Mouse (Mus musculus) heart, embryonic 11.5 days (tissue): ENCODE data around the gene Anapc2. TPM values are rescaled to one million over a fixed set of nuclear protein-coding genes. Genes with fewer than 3 reads are reported as not detected.

Experiments
- ATAC-seq: fragments of 200-750 bp; cut with Nextera tagmentation; replicated peaks from 2 replicates; pipeline ENCODE4 v1.8.0; 2017; ENCODE audit warnings: moderate library complexity; ENCODE audit not compliant: insufficient number of reproducible peaks, low FRiP score, low TSS enrichment
- H3K27ac ChIP-seq: fragments of 300-500 bp; sonication (generic); 2 replicates; pipeline ENCODE4 v1.5.1; 2014; ENCODE audit warnings: mild to moderate bottlenecking, low read depth, low read length
- H3K27me3 ChIP-seq: fragments of 300-500 bp; sonication (generic); 2 replicates; pipeline ENCODE4 v1.6.1; 2014; ENCODE audit warnings: mild to moderate bottlenecking, low read length, mixed read lengths; ENCODE audit not compliant: control insufficient read depth, insufficient read depth
- H3K36me3 ChIP-seq: fragments of 300-500 bp; sonication (generic); 2 replicates; pipeline ENCODE4 v1.6.1; 2014; ENCODE audit warnings: mild to moderate bottlenecking, low read length, moderate library complexity, mixed read lengths; ENCODE audit not compliant: control insufficient read depth, insufficient read depth
- H3K4me1 ChIP-seq: fragments of 300-500 bp; sonication (generic); 2 replicates; pipeline ENCODE4 v1.6.1; 2014; ENCODE audit warnings: low read length; ENCODE audit not compliant: control insufficient read depth, insufficient read depth
- H3K4me2 ChIP-seq: fragments of 300-500 bp; sonication (generic); 2 replicates; pipeline ENCODE4 v1.6.1; 2014; ENCODE audit warnings: mild to moderate bottlenecking, moderate library complexity
- H3K4me3 ChIP-seq: fragments of 300-500 bp; sonication (generic); 2 replicates; pipeline ENCODE4 v1.5.1; 2014; ENCODE audit warnings: low read depth, low read length
- H3K9ac ChIP-seq: fragments of 300-500 bp; sonication (generic); 2 replicates; pipeline ENCODE4 v1.6.1; 2014; ENCODE audit warnings: mild to moderate bottlenecking, low read depth, low read length, moderate library complexity
- H3K9me3 ChIP-seq: fragments of 300-500 bp; sonication (generic); replicated peaks from 2 replicates; pipeline ENCODE4 v1.6.1; 2016; ENCODE audit warnings: low read length; ENCODE audit not compliant: control insufficient read depth
- WGBS: fragments of 180-500 bp; shearing (Covaris S2); extraction: QIAGEN DNeasy Blood & Tissue Kit; methylation state at CpG from one replicate; pipeline ENCODE4 v1.1.7; 2014; ENCODE audit not compliant: insufficient replicate concordance; 5-methylcytosine and 5-hydroxymethylcytosine counted together
- polyA plus RNA-seq: library from polyadenylated mRNA; unstranded; fragments of >200 nt; fragmentation: Nextera tagmentation; extraction: Ambion mirVana; gene quantifications from 2 replicates; pipeline ENCODE4 v1.2.1, GENCODE M21; 2014

Anapc2 gene
- polyA plus RNA-seq, 1 experiment from 2014 or later: 73.0 TPM

GRCm38 (mm10) chr2:25287927-25288649 is 15.8 kb downstream of the Anapc2 start, which contains the start of gene Tmem210:
Gene Tmem210, plus strand, starts transcription at chr2:25288145.
- WGBS: 76% methylated on average over 6 of the region's 6 CpGs
- no peak within 1 kb of the TSS for H3K27ac ChIP-seq
- no peak within 1 kb of the TSS for H3K9ac ChIP-seq
- H3K4me2 ChIP-seq: no peak within 1 kb of the TSS
- no peaks in the 10 kb centered on the region for H3K9me3 ChIP-seq
- no peak for ATAC-seq
- H3K27me3 ChIP-seq: peaks cover 54% of the 10 kb centered on the region
- H3K4me1 ChIP-seq: peaks cover 16% of the 10 kb centered on the region; the same call in 1 of the 2 replicates
- H3K4me3 ChIP-seq: no peak within 1 kb of the TSS
- H3K36me3 ChIP-seq: peaks cover 10% of the 10 kb centered on the region; the same call in 1 of the 2 replicates

GRCm38 (mm10) chr2:25288734-25289345 is 16.6 kb downstream of the Anapc2 start:
- H3K4me3 ChIP-seq: no peak overlapping the region
- WGBS: 77% methylated on average over 7 of the region's 7 CpGs
- no peak overlapping the region for H3K9ac ChIP-seq
- no peak for ATAC-seq
- peaks cover 10% of the 10 kb centered on the region; the same call in 1 of the 2 replicates for H3K36me3 ChIP-seq
- no peak overlapping the region for H3K4me2 ChIP-seq
- H3K4me1 ChIP-seq: peaks cover 16% of the 10 kb centered on the region; the same call in 1 of the 2 replicates
- no peaks in the 10 kb centered on the region for H3K9me3 ChIP-seq
- H3K27ac ChIP-seq: no peak overlapping the region
- peaks cover 62% of the 10 kb centered on the region for H3K27me3 ChIP-seq

GRCm38 (mm10) chr2:25289651-25290050 is 17.4 kb downstream of the Anapc2 start, which contains the start of gene Lrrc26:
Gene Lrrc26, plus strand, starts transcription at chr2:25289915.
- H3K9me3 ChIP-seq: no peaks in the 10 kb centered on the region
- peak within 1 kb of the TSS; percentile 44 for H3K4me2 ChIP-seq
- peaks cover 70% of the 10 kb centered on the region for H3K27me3 ChIP-seq
- no peak within 1 kb of the TSS for H3K9ac ChIP-seq
- peaks cover 6% of the 10 kb centered on the region; the same call in 1 of the 2 replicates for H3K36me3 ChIP-seq
- ATAC-seq: no peak
- H3K4me1 ChIP-seq: peaks cover 16% of the 10 kb centered on the region; the same call in 1 of the 2 replicates
- WGBS: 12% methylated on average over 11 of the region's 11 CpGs
- H3K4me3 ChIP-seq: peak within 1 kb of the TSS; percentile 16
- H3K27ac ChIP-seq: no peak within 1 kb of the TSS

GRCm38 (mm10) chr2:25290101-25290815 is 18.0 kb downstream of the Anapc2 start:
- no peak overlapping the region for H3K9ac ChIP-seq
- peak overlapping the region; percentile 44 for H3K4me2 ChIP-seq
- 0 out of 2 replicates have a peak, but pooled peaks cover under 1% of the 10 kb centered on the region for H3K36me3 ChIP-seq
- peaks cover 76% of the 10 kb centered on the region for H3K27me3 ChIP-seq
- WGBS: 2% methylated on average over 54 of the region's 54 CpGs
- no peak overlapping the region for H3K27ac ChIP-seq
- peaks cover 16% of the 10 kb centered on the region; the same call in 1 of the 2 replicates for H3K4me1 ChIP-seq
- no peaks in the 10 kb centered on the region for H3K9me3 ChIP-seq
- H3K4me3 ChIP-seq: peak overlapping the region; percentile 16
- no peak for ATAC-seq

- Histone ChIP-seq H3K9me3 (no peaks in the 10 kb centered on the region), H3K36me3 (no peaks in the 10 kb centered on the region), H3K27me3 (peaks cover 81% of the 10 kb centered on the region), H3K4me1 (peaks cover 16% of the 10 kb centered on the region; the same call in 1 of the 2 replicates), H3K27ac (no peak overlapping the region), H3K4me2 (peak overlapping the region; percentile 44), H3K4me3 (peak overlapping the region; percentile 16), H3K9ac (no peak overlapping the region)
- WGBS: under 1% methylated on average over 18 of the region's 18 CpGs
- ATAC-seq: no peak
Observed at GRCm38 (mm10) chr2:25290816-25291130, 18.5 kb downstream of the Anapc2 start.

GRCm38 (mm10) chr2:25291184-25292053 is 19.1 kb downstream of the Anapc2 start:
- no peaks in the 10 kb centered on the region for H3K36me3 ChIP-seq
- peak overlapping the region; percentile 58 for H3K4me2 ChIP-seq
- 0 out of 2 replicates have a peak, but pooled peaks have one; percentile 7 for ATAC-seq
- peaks cover 88% of the 10 kb centered on the region for H3K27me3 ChIP-seq
- H3K4me3 ChIP-seq: peak overlapping the region; percentile 31
- no peak overlapping the region for H3K9ac ChIP-seq
- no peak overlapping the region for H3K27ac ChIP-seq
- WGBS: 11% methylated on average over 31 of the region's 32 CpGs
- H3K4me1 ChIP-seq: peaks cover 16% of the 10 kb centered on the region; the same call in 1 of the 2 replicates
- no peaks in the 10 kb centered on the region for H3K9me3 ChIP-seq

- Histone ChIP-seq H3K9ac (0 out of 2 replicates have a peak overlapping the region, but pooled peaks have one; percentile 22), H3K27me3 (peaks cover 94% of the 10 kb centered on the region), H3K9me3 (no peaks in the 10 kb centered on the region), H3K4me3 (peak overlapping the region; percentile 31), H3K4me1 (peaks cover 13% of the 10 kb centered on the region; the same call in 1 of the 2 replicates), H3K27ac (no peak overlapping the region), H3K4me2 (peak overlapping the region; percentile 58), H3K36me3 (no peaks in the 10 kb centered on the region)
- 0 out of 2 replicates have a peak, but pooled peaks have one; percentile 8 for ATAC-seq
- WGBS: 6% methylated on average over 38 of the region's 43 CpGs
Observed at GRCm38 (mm10) chr2:25292054-25292544, 19.8 kb downstream of the Anapc2 start.
